Mouse (Mus musculus) right cerebral cortex, postnatal 4 days (tissue): ENCODE measurements at regions not wholly inside any gene's neighbourhood (a gene's known extent, or its start where the extent isn't known, plus 50 kb on each side); places are given as distances from the start of the nearest gene placed in this dataset.
A peak's percentile ranks its signal among the peaks of the same experiment; 100 is the strongest.

Source experiments
- DNase-seq: peaks from one replicate; pipeline ENCODE4 v3.0.0-alpha.2; 2022

DNA sequence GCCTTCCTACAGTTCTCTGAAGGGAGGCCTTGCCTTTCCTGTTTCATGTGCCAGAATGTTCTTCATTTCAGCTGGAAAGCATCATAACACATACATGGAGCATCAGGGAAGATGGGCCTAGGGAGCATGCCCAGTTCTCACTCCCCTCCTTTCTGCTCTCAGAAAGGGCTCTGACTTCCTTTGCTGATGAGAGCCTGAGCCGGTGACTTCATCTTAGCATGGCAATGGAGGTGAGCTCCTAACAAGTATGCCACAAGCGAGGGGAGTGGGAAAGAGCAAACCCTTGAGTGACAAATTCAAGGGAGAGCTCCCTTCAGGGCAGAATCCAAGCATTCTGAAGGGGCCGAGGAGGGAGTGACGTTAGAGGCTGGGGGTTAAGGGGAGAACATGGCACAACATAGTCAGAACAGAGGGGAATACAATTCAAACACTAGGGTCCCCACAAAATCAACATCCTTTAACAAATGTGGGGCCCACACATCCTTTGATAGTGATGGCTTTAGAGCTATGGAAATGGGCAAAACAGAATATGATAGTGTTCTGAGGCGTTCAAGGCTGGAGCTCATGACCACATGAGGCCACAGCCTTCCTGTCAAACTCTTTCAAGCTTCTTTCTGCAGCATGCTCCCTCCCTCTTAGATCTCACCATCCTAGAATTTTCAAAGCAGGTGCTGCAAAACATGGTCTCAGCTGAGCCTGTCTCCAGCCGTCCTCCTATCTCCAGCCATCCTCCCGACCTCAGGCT, 437.4 kb upstream of the 3110018I06Rik start:
- DNase-seq, result no peak

DNA sequence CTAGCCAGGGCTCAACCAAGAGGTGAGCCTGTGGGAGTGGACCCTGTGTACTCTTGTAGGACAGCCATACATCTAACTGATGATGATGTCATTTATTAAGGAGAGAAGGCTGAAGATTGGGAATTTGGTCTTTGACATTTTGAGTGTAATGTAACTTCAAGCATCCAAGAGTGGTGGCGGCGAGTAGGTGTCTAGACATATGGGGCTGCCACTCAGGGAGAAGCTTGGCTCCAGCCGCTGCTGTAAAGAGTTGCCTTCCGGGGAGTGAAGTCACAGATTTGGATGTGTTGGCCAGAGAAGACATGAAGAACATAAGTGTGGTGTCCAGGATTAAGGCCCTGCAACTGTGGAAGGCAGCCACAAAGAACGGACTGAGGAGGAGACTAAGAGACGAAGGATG, 436.3 kb upstream of the 3110018I06Rik start:
- DNase-seq, result no peak

DNA sequence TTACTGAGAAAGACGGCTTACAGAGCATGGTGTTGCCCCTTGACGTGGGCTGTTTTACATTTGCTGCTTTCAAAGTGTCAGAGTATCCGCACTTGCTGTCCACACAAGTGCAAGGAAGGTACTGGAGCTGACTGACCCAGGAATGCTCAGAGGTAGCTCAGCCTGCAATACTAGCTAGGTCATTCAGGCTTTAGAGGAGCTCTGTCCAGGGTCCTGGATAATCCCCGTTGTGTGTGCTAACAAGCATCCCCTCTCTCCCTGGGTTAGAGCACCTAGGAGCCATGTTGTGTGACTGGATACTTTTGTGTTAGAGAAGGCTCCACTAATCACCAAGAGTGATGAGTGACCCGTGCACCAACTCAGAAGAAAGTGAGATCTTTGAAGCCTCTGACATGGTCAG, 431.9 kb upstream of the 3110018I06Rik start:
- DNase-seq, result no peak

- DNase-seq, result no peak
Measured at GRCm38 (mm10) chr12:107060514-107060913, 427.9 kb upstream of the 3110018I06Rik start.

DNA sequence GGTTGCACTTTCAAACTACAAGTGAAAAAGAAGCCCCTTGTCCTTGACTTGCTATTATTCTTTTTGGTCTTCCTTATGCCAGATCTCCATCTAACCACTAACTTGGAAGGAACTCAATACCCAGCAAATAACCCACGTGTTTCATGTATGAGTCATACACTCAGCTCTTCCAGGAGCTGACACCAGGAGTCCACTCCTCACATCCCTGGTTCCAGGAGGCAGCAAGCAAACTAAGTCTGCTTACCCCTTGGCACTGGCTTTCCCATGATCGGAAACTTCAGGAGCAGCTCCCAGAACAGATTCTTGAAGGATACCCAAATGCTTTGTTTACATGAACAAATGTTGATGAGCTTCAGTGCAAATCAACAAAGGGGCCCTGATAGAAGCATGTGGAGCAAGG, 421.1 kb upstream of the 3110018I06Rik start:
- no peak for DNase-seq

GRCm38 (mm10) chr12:107082541-107082940, 405.9 kb upstream of the 3110018I06Rik start:
- no peak for DNase-seq

- DNase-seq, result no peak
Measured at GRCm38 (mm10) chr12:107085058-107085905, 403.1 kb upstream of the 3110018I06Rik start.

DNA sequence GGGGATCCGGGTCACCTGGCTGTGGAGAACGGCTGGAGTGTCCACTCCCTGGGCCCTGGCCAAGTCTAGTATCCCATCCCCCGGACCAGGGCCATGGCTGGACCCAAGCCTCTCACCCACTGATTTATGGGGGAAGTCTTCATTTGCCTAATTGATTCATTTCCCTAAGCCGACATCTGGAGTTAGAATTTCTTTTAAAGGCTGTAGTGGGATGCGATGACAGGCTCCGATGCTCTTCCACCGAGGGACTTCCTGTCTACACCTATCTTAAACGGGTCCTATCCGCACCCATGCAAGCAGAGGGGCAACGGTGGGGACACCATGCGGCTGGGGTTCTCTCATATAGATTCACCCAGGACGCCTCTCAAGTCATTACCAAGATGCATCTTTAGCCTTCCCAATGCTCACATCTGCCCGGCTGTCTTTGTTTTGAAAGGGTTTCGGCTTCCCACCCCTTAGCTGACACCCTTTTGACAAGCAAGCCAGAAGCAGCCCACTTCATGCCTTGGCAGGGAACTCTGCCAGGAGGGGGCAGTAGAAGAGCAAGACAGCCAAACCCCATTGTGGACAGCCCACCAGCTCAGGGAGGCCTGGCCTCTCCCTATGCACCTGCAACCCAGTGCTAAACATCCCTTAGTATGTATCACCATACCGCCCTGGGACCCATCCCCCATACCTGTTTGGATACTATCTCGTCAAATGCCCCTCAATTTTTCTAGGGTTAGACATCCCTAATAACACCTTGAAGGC, 402.4 kb upstream of the 3110018I06Rik start:
- DNase-seq, result peak; percentile 61

- no peak for DNase-seq
Measured at GRCm38 (mm10) chr12:107092151-107092550, 396.3 kb upstream of the 3110018I06Rik start.

DNA sequence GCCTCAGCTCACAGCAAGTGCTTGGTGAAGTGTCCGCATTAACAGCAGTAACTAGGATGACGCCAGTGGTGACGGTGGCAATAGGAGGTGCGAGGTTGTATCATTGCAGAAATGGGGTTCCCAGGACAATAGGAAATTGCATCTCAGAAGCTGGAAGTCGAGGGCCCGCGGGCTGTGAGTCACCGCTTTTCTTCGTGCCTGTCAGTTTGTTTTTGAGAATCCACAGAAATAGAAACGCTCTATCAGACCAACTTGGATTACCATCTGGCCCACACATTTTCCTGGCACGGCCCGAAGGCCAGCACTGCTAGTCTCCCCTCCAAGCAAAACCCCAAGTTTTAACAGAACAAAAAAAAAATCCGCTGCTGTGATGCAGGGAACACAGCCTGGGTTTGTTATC, 395.1 kb upstream of the 3110018I06Rik start:
- DNase-seq, result peak; percentile 37

DNA sequence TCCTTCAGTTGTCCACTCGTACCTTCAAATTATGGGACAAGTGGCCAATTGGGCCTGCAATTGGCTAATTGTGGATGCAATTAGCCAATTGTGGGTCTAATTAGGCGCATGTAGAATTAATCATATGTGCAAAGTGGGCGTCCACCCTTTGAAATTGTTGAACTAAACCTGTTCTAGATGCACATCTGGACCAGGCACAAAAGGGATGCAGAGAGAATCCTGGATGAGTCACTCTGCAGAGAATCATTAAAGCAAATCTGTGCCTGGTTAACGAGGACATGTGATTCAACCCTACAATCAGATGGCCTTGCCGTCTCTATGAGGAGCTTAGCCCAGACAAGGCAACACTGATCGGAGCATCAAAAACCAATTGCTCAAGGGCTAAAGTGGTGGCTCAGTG, 393.0 kb upstream of the 3110018I06Rik start:
- DNase-seq, result no peak

- no peak for DNase-seq
Measured at GRCm38 (mm10) chr12:107104570-107104969, 383.9 kb upstream of the 3110018I06Rik start.

DNA sequence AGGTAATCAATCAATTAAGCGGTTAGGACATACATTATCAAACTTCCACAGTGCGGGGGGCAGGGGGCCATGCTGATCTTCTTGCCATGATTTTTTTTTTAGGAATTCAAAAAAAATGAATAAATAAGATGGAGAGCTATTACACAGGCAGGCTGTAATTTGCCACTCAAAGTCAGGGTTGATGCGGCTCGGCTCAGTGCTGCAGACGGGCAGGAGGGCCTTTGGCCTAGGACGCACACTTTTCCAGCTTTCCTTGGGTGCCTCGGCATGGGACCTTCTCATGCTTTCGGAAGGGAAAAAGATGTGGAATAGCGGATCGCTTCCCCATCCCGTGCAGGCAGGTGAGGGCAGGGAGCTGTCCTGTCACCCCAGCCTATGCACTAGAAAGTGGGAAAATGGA, 383.4 kb upstream of the 3110018I06Rik start:
- no peak for DNase-seq

GRCm38 (mm10) chr12:107111908-107112770, 376.3 kb upstream of the 3110018I06Rik start:
- DNase-seq, result no peak

- no peak for DNase-seq
Measured at GRCm38 (mm10) chr12:107118364-107118763, 370.1 kb upstream of the 3110018I06Rik start.

DNA sequence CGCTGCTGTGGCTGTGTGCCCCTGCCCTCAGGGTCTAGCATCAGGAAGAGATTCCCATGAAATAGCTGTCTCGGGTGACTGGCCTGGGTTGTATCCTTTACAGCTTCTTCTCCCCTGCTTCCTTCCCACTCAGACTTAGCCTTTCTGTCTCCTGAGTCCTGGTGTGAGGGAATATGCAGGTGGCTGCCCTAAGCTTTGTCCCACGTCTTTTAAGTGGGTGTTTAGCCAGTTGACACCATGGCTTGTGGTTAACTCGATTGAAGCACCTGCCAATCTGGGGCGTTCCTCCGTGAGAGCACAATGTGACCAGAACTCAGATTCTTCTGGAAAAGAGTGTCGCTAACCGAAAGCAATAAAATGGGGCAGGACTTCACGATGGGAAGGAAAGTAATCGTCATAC, 369.4 kb upstream of the 3110018I06Rik start:
- no peak for DNase-seq

DNA sequence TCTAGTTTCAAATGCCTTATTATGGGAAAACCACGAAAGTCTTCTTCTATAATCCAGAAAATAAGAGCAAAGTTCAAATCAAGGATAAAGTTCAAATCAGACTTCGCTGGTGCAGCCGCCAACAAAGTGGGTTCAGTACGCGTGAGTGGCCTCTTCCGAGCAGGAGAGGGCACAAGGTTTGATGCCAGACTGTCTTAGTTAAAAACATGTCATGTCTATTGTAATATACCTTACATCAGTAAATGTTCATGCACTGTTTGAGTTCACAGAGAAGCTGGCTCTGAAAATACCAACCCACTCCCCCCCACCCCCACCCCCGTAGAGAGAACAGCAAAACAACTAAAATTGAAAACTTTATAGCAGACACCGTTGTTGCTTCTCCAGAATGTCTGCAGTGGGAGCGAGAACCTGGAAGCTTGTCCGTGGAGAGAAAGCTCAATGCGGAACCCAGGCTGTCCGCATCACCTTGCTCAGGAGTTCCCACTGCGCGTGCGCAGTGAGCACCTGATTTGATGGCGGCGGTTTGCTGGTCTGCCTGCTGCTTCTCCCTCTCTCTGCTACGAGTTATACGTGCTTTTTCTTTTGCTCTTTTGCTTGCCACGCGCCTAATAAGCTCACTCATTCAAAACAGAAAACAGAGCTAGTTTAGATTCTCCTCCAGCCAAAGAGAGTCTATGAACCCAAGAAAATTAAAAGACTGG, 367.8 kb upstream of the 3110018I06Rik start:
- DNase-seq, result no peak

GRCm38 (mm10) chr12:107121990-107122389, 366.4 kb upstream of the 3110018I06Rik start:
- no peak for DNase-seq

DNA sequence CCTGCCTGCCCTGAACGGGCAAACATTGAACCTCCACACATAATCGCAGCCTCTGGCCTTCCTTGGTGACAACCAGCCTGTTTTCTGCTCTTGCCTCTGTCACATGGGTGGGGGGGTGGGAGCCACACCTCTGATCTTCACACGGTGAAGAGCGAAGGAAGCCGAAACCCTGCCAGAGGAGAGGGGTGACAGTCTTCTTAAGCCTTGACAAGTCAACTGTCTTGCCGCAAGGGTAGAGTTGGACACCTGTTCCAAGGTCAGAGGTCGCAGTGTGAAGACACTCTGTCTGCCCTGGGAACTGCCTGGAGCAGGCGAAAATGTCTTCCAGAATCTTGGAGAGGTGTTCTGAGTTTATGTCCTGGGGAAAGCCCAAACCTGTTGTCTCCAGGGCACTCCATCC, 364.8 kb upstream of the 3110018I06Rik start:
- no peak for DNase-seq

GRCm38 (mm10) chr12:107124263-107124885, 364.1 kb upstream of the 3110018I06Rik start:
- DNase-seq, result no peak

GRCm38 (mm10) chr12:107125201-107125600, 363.2 kb upstream of the 3110018I06Rik start:
- DNase-seq, result no peak
